Mouse (Mus musculus) megakaryocyte, embryonic 14.5 days (primary cell): ENCODE data around the gene Sox5. TPM values are rescaled to one million over a fixed set of nuclear protein-coding genes. Genes with fewer than 3 reads are reported as not detected.

Source experiments
- H3K27me3 ChIP-seq: replicated peaks from 2 replicates; pipeline ENCODE3; 2012; ENCODE audit warnings: inconsistent platforms
- H3K36me3 ChIP-seq: replicated peaks from 2 replicates; pipeline ENCODE3; 2012; ENCODE audit warnings: low read length, inconsistent platforms, mixed read lengths
- H3K4me1 ChIP-seq: 2 replicates; pipeline ENCODE4 v1.6.1; 2012; ENCODE audit warnings: inconsistent platforms
- H3K4me3 ChIP-seq: replicated peaks from 2 replicates; pipeline ENCODE3; 2012; ENCODE audit warnings: moderate library complexity, mild to moderate bottlenecking, inconsistent platforms
- H3K9me3 ChIP-seq: 2 replicates; pipeline ENCODE4 v1.6.1; 2012; ENCODE audit warnings: inconsistent platforms
- FLI1 ChIP-seq: IDR thresholded peaks from 2 replicates; pipeline ENCODE4 v1.6.1; 2012; ENCODE audit warnings: low read length, inconsistent platforms, mixed read lengths
- GATA1 ChIP-seq: IDR thresholded peaks from 3 replicates; pipeline ENCODE4 v1.6.1; 2012; ENCODE audit warnings: mixed read lengths, low read length, inconsistent platforms, borderline replicate concordance
- polyA plus RNA-seq: library from polyadenylated mRNA; stranded (reverse); fragments of >175 nt; gene quantifications from 2 replicates; pipeline ENCODE4 v1.2.3, GENCODE M21; 2012; ENCODE audit warnings: low replicate concordance; ENCODE audit not compliant: insufficient read depth

Sox5 gene
- polyA plus RNA-seq, 1 experiment: 0.07 TPM

DNA sequence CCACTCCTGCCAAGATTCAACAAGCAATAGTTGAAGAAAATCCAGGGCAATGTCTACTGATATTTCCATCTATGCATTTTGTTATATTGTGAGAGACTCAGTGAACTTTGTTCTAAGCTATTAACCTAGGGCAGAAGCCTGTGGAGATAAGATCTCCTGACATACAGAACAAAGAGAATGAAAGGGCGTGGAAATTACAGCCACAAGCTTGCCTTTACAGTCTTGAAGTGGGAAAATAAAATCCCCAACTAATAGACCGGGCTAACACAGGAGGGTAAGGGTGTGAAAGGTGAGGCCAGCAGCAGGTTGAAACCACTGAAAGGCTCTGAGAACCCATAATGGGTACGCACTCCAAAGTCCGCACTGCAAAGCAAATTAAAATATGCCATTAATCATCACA, 449.8 kb downstream of the Sox5 start:
- TF ChIP-seq FLI1 (no peak), GATA1 (no peak)
- Histone ChIP-seq H3K4me1 (no peaks in the 10 kb centered on the region), H3K9me3 (0 out of 2 replicates have a peak, but pooled peaks cover 6% of the 10 kb centered on the region), H3K36me3 (no peaks in the 10 kb centered on the region), H3K4me3 (no peak overlapping the region), H3K27me3 (no peaks in the 10 kb centered on the region)

DNA sequence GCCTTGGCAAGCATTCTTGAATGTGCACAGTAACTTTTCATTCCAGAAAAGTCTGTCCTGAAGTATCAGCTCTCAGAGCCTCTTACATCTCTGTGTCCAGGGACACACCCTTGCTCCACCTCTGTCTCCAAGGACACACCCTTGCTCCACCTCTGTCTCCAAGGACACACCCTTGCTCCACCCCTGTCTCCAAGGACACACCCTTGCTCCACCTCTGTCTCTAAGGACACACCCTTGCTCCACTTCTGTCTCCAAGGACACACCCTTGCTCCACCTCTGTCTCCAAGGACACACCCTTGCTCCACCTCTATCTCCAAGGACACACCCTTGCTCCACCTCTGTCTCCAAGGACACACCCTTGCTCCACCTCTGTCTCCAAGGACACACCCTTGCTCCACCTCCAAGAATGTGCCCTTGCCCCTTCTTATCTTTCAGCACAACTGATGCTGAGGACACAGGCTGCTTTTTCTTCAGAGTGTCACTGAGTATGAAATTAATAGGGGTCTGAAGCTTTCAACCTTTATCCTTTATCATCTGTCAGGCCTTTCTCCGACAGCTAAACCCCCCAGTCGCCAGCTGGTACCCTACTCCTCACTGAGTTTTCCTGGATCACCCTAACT, 452.4 kb downstream of the Sox5 start:
- H3K36me3 ChIP-seq: no peaks in the 10 kb centered on the region
- no peak overlapping the region for H3K4me3 ChIP-seq
- TF ChIP-seq GATA1: no peak
- no peak for TF ChIP-seq FLI1
- H3K9me3 ChIP-seq: 0 out of 2 replicates have a peak, but pooled peaks cover 8% of the 10 kb centered on the region
- no peaks in the 10 kb centered on the region for H3K4me1 ChIP-seq
- no peaks in the 10 kb centered on the region for H3K27me3 ChIP-seq

DNA sequence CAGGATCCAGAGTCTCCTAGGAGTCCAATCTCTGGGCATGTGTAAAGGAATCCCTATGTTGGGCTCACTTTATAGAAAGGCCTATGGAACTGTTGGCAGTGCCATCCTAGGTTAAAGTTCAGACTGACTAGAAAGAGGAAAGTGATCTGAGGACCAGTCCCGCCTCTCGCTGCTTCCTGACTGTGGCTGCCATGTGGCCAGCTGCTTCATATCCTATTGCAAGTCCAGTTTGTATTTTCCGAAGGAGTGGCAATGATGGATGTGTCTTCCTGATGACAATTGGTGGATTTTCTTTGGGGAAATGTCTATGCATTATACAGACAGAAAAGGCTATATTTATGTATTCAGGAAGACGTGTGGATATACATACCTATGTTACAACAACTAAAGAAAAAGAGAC, 453.0 kb downstream of the Sox5 start:
- H3K27me3 ChIP-seq: no peaks in the 10 kb centered on the region

DNA sequence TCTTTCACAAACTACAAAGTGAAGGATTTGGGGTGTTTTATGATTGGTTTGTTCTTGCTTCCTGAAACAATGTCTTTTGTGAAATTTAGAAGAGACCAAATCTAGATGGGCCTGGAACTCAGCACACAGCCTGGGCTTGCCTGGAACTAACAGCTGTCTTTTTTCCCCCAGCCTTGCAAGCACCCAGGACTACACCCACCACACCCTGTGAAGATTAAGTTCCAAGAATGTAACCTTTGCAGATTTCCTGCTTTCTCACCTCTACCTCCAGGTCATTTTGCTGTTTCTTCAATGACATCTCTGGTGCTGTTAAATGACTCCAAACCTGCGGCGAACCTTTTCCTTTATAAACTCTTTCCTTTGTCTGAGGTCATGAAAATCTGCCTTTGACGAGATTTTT, 455.0 kb downstream of the Sox5 start:
- TF ChIP-seq FLI1 (no peak), GATA1 (no peak)
- no peaks in the 10 kb centered on the region for H3K36me3 ChIP-seq

More for the DNA sequence above, 453.0 kb downstream of the Sox5 start:
- TF ChIP-seq GATA1: no peak
- no peak for TF ChIP-seq FLI1
- Histone ChIP-seq H3K36me3 (no peaks in the 10 kb centered on the region), H3K4me3 (no peak overlapping the region), H3K9me3 (0 out of 2 replicates have a peak, but pooled peaks cover 8% of the 10 kb centered on the region), H3K4me1 (no peaks in the 10 kb centered on the region)

DNA sequence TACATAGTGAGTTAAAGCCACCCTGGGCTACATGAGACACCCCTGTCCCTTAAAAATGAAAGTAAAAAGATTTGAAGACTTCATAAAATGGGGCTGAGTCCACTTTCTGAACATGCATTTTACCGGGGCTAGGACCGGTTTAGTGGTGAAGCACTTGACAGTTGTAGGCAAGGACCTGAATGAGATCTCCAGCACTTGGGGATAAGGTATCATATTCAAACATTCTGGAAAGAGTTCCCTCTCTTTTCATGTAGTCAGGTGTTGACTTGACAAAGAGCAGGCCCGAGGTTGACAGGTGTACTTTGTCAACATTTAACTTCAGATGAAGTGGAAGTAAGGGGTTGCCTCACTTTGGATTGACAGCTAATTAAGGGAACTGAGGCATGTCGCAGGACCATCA, 458.4 kb downstream of the Sox5 start:
- Histone ChIP-seq H3K9me3 (0 out of 2 replicates have a peak, but pooled peaks cover 2% of the 10 kb centered on the region), H3K4me1 (no peaks in the 10 kb centered on the region), H3K27me3 (no peaks in the 10 kb centered on the region), H3K4me3 (no peak overlapping the region), H3K36me3 (no peaks in the 10 kb centered on the region)
- TF ChIP-seq GATA1 (no peak), FLI1 (no peak)

More for the DNA sequence above, 455.0 kb downstream of the Sox5 start:
- Histone ChIP-seq H3K9me3 (0 out of 2 replicates have a peak, but pooled peaks cover 8% of the 10 kb centered on the region), H3K4me1 (no peaks in the 10 kb centered on the region), H3K4me3 (no peak overlapping the region), H3K27me3 (no peaks in the 10 kb centered on the region)

DNA sequence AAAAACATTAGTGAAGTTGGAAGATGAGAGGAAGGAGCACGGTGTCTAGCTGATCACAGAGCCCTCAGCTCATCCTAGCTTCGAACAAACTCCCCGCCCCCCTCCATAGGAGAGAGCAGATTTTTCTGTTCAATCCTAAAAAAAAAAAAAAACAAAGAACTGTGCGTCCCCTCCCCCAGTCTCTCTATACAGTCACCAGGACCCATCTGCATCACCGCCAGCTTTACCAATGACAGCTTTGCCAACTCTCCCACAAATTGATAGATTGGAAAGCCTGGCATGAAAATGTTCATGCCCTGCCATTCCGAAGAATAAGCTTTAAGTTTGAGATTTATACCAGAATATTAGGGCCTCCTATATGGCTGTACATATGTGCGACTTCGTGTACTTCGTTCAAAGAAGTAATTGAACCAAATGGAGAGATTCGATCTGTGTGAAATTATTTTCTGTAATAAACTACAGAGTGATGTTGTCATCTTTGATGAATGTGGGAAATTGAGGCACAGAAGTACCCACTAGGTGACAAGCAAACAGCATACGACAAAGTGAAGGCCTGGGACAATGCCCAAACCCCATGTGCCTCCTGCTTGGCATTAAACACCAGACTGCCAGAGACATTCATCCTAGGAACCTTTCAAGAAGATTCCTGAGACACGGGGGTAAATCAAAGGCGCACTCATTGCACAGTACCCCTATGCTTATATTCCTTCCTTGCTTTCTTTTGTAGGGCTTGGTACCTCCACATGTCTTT, 459.3 kb downstream of the Sox5 start:
- TF ChIP-seq GATA1 (no peak), FLI1 (no peak)

DNA sequence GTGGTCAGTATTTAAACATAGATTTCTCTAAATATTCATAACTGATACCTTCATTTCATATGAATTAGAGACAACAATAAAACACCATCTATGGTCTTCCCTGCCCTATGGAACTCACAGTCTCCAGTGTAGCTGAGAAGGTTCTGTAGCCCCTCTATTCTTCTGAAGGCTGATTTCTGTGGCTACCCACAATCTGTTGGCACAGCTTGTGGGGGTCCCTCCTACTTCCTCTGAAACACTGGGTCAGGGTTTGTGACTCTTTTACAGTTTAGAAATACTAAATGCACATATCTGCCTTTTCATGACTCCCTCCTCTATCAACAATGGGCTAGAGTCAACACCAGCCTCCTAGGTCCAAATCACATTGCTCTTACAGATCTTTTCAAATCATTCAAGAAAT, 461.4 kb downstream of the Sox5 start:
- Histone ChIP-seq H3K36me3 (no peaks in the 10 kb centered on the region), H3K4me1 (no peaks in the 10 kb centered on the region), H3K4me3 (no peak overlapping the region), H3K27me3 (no peaks in the 10 kb centered on the region), H3K9me3 (peaks cover 13% of the 10 kb centered on the region)
- TF ChIP-seq GATA1 (no peak), FLI1 (no peak)

More for the DNA sequence above, 459.3 kb downstream of the Sox5 start:
- Histone ChIP-seq H3K27me3 (no peaks in the 10 kb centered on the region), H3K36me3 (no peaks in the 10 kb centered on the region), H3K4me1 (no peaks in the 10 kb centered on the region), H3K9me3 (peaks cover 2% of the 10 kb centered on the region; the same call in 1 of the 2 replicates), H3K4me3 (no peak overlapping the region)

DNA sequence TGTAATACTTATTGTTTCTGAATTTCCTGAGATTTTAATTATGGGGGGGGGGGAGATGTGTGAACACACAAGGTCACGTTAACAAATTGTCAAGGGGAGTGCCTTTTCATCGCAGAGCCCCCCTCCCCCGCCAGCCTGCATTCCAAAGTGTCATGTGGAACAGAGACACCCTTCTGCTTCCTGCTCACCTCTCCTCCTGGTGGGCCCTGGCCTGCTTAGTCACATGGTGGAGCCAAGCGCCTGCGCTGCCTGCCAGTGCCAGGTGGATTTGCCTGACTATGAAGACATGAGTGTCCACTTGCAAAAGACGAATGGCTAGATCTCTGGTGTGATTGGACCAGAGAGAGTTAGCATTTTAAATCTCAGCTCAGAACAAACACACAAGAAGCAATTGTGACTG, 462.1 kb downstream of the Sox5 start:
- H3K36me3 ChIP-seq: no peaks in the 10 kb centered on the region
- no peaks in the 10 kb centered on the region for H3K4me1 ChIP-seq
- H3K4me3 ChIP-seq: no peak overlapping the region
- TF ChIP-seq GATA1: no peak
- TF ChIP-seq FLI1: no peak
- no peaks in the 10 kb centered on the region for H3K27me3 ChIP-seq
- peaks cover 15% of the 10 kb centered on the region for H3K9me3 ChIP-seq

DNA sequence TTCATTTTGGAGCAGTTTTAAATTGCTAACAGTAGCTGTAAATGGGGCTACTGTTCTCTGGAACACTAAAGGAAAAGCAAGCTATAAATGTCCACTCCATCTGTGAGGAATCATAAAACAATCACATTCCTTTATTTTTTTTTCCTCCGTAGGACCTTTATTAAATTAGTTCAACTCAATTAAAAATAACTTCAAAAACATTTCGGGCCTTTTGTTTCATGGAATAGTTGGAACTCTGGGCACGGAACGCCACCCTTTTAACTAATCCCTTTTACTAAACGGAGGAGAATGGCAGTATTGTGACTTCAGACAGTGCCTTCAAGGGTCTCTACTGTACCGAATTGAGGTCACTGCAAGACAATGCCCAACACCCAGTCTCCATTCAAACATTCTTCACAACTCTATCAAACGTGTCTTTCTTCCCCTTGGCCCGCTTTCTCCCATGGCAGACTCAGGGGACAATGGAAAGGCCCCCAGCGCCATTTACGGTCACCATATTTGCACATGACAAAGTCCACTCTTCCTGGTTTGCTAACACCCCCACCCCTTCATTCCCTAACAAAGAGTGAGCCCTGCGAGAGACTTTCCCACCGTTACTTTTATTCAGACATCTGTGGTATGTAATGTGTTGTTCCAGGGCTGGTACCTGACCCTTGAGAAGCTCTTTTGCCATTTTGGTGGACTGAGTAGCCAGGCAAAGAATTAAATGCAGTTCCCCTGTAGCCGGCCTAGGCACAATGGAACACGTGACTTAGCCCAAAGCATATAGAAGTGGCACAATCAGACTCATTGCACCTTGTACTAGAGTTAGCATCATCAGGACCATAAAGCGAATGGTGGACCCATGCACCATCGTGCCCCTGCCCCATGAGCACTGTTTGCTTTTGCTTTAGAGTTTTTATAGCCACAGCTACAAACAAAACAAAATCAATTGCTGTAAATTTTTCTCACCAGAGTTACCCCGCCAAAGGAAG, 468.7 kb downstream of the Sox5 start:
- Histone ChIP-seq H3K27me3 (peaks cover 2% of the 10 kb centered on the region), H3K4me3 (no peak overlapping the region), H3K4me1 (no peaks in the 10 kb centered on the region), H3K9me3 (peaks cover 29% of the 10 kb centered on the region), H3K36me3 (no peaks in the 10 kb centered on the region)
- TF ChIP-seq GATA1 (no peak), FLI1 (no peak)

DNA sequence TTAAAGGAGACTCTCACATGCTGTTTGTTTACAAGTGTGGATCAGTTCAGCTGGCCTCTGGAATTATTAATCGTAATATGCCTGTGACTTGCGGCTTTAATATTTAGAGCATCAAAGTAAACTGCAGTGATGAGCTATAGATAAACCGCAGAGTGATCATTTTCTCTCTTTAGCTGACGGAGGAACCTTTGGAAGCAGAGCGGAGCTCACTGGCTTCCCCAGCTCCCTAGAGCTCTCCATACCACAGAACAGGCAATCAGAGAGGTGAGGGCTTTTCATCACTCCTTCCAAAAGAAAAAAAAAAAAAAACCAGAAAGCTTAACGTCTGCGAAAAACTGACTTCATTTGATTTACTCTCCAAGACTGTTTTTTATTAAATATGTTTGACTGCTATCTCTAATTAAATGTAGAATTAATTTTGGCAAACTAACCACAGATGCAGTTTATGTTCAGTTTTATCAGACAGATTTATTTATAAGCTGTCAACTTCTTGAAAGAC, 469.4 kb downstream of the Sox5 start:
- H3K9me3 ChIP-seq: peaks cover 28% of the 10 kb centered on the region
- no peaks in the 10 kb centered on the region for H3K36me3 ChIP-seq
- H3K4me3 ChIP-seq: no peak overlapping the region
- H3K4me1 ChIP-seq: no peaks in the 10 kb centered on the region
- TF ChIP-seq FLI1 (no peak), GATA1 (no peak)
- H3K27me3 ChIP-seq: peaks cover 2% of the 10 kb centered on the region
